Mouse (Mus musculus): ENCODE measurements around the gene Pxmp4. TPM values are rescaled to one million over a fixed set of nuclear protein-coding genes. Genes with fewer than 3 reads are reported as not detected.
A peak's percentile ranks its signal among the peaks of the same experiment; 100 is the strongest.

Gene Pxmp4
- total RNA-seq, 4 experiments from 2014 or later, result 25.0 to 31.0 (median 27.2) TPM

- peak; percentile 85 for DNase-seq (ENCODE audit: low spot score)
Measured at GRCm38 (mm10) chr2:154613118-154614115, 9.9 kb upstream of the Pxmp4 start, which contains the start of the genes Zfp341 and 4930519P11Rik. Gene Zfp341, plus strand, starts transcription at chr2:154613297. Gene 4930519P11Rik, minus strand, starts transcription at chr2:154613437.

DNA sequence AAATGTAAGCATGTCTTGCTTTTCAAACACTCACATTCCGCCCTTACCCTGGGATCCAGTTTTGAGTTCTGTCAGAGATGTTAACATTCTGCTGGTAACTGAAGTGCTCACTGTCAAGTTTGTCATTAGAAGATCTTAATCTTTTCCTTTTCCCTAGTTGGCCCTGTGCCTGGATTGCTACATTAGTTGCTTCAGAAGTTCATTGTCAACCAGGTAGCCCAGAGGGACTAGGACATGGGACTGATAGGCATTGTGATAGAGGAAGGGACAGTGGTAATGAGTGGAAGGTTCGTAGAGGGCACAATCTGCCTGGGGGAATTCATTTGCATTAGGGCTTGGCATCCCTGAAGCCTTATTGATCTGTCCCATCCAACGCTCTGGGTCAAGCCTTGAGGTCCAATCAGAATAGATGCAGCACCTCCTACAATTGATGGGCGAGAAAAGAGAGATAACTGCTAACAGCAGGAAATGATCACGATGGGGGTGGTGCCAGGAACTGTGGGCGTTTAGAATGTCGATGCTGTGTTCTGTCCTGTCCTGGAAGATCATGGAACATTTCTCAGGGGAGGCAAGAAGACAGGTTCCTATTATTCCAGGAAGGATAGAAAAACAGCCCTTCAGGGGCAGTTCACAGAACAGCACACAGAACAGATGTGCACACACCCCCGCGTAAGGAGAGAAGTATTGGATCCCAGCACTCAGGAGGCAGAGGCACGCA lies 5.7 kb upstream of the Pxmp4 start:
- DNase-seq (ENCODE audit: low spot score), result no peak

DNA sequence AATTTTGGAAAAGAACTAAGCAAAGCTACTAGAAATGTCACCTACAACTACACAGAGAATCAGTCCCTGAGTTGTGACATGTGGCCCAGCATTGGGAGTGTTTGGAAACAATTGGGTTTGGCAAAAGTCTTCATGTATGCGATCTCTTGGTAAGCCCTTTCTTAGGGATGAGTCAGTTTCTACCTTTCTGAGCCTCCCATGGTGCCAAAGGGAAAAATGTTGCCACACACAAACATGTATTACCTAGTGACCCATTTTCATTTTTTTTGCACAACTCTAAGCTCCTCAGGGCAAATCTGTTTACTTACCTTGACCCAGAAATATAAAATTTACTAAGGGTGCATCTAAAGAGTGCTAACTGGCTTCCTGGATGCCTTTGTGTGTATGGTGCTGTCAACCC lies 3.5 kb upstream of the Pxmp4 start:
- DNase-seq (ENCODE audit: low spot score), result no peak

GRCm38 (mm10) chr2:154604156-154604555 lies 648 bp upstream of the Pxmp4 start:
- no peak for DNase-seq (ENCODE audit: low spot score)

GRCm38 (mm10) chr2:154603007-154603637 lies 386 bp downstream of the Pxmp4 start:
- DNase-seq (ENCODE audit: low spot score), result no peak

DNA sequence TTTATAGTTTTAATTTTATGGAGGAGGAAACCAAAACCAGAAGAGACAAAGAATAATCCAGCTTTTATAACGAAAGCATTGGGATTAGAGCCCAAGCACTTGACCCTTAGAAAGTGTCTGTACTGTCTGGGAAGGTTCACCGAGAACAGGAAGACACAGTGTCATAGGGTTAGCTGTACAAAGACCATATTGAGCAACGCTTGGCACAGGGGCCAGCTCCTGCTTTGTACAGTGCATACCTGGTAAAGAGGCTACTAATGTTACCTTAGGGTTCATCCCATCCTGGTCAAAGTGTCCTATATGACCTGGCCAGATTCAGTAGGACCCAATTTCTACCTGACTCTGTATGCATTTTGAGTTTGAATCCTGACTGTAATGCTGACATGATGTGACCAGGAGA lies 2.2 kb downstream of the Pxmp4 start:
- DNase-seq (ENCODE audit: low spot score), result no peak

DNA sequence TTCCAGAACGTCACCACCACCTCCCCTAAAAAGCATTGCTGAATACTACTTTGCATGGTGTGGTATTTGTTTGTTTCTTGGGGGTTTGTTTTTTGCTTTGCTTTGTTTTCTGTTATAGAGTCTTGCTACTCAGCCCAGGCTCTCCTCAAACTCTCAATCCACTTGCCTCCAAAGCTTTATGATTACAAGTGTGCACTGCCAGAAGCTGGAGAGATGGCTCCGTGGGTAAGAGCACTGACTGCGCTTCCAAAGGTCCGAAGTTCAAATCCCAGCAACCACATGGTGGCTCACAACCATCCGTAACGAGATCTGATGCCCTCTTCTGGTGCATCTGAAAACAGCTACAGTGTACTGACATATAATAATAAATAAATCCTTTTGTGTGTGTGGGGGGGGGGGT lies 2.9 kb downstream of the Pxmp4 start:
- DNase-seq (ENCODE audit: low spot score), result no peak

GRCm38 (mm10) chr2:154597399-154597798 lies 6.1 kb downstream of the Pxmp4 start:
- no peak for DNase-seq (ENCODE audit: low spot score)

GRCm38 (mm10) chr2:154595775-154596174 lies 7.7 kb downstream of the Pxmp4 start:
- no peak for DNase-seq (ENCODE audit: low spot score)

DNA sequence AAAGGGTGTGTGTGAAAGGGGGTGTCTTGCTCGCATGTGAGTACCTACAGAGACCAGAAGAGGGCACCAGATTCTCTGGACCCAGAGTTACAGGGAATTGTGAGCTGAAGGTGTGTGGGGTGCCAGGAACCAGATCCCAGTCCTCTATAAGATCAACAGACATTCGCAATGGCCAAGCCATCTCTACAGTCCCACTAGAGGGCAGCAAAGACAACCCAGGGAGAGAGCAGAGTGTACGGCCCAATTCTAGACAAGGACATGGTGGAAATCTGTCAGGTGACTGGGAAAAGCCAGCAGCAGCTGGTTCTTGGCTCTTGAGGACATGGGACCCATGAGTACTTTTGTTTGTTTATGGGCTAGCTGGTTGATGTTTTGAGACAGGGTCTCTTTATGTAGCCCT lies 10.5 kb downstream of the Pxmp4 start:
- DNase-seq (ENCODE audit: low spot score), result peak; percentile 37

GRCm38 (mm10) chr2:154591239-154591638 lies 12.3 kb downstream of the Pxmp4 start:
- DNase-seq (ENCODE audit: low spot score), result no peak

DNA sequence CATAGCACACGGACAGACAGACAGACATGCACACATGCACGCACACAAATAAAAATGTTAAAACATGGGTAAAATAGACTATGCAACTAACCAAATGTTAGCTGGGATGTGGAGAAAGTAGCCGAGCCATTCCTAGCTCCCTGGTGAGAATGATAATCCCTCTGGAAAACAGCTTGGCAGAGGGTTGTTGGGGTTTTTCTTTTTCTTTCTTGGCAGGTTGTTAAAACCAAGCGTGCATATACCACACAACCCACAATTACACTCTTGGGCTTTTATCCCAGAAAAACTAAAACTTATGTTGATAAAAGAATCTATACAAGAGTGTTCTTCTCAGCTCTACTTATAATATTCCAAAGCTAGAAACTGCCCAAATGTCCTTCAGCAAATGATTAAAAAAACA lies 14.5 kb downstream of the Pxmp4 start:
- DNase-seq (ENCODE audit: low spot score), result no peak

- DNase-seq (ENCODE audit: low spot score), result no peak
Measured at GRCm38 (mm10) chr2:154586405-154586804, 17.1 kb downstream of the Pxmp4 start.

GRCm38 (mm10) chr2:154584931-154585601 lies 18.4 kb downstream of the Pxmp4 start:
- no peak for DNase-seq (ENCODE audit: low spot score)

GRCm38 (mm10) chr2:154583906-154584872 lies 19.3 kb downstream of the Pxmp4 start:
- no peak for DNase-seq (ENCODE audit: low spot score)

DNA sequence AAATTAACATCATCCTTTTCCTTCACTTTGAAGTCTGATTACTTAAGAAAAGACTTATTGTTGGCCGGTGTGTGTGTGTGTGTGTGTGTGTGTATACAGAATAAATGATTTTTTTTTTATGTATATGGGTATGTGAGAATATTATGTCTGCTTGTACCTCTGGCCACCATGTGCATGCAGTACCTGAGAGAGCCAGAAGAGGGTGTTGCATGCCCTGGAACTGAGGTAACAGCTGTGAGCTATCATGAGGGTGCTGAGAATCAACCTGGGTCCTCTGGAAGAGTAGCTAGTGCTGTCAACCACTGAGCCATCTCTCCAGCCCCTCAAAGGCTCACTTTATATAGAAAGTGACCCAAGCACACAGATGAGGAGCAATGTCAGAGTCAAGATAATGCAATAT lies 22.1 kb downstream of the Pxmp4 start:
- no peak for DNase-seq (ENCODE audit: low spot score)

DNA sequence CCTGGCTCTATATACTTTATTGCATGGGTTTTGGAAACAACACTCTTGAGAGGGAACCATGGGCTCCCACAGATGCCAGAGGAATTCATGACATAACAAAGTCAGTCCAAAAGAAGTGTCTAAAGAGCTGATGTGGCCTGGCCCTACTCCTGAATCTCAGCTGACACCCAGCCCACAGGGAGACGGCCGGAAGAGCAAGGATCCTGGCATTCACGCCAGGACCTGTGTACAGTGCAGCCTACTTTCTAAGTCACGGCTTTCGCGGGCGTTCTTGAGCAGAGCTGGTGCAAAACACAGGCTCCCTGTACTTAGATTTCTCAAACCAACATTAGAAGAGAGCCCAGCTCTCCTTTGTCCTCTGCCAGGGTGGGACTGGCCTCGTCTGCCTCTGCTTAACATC lies 22.9 kb downstream of the Pxmp4 start:
- no peak for DNase-seq (ENCODE audit: low spot score)

- DNase-seq (ENCODE audit: low spot score), result no peak
Measured at GRCm38 (mm10) chr2:154577744-154578067, 25.8 kb downstream of the Pxmp4 start.

DNA sequence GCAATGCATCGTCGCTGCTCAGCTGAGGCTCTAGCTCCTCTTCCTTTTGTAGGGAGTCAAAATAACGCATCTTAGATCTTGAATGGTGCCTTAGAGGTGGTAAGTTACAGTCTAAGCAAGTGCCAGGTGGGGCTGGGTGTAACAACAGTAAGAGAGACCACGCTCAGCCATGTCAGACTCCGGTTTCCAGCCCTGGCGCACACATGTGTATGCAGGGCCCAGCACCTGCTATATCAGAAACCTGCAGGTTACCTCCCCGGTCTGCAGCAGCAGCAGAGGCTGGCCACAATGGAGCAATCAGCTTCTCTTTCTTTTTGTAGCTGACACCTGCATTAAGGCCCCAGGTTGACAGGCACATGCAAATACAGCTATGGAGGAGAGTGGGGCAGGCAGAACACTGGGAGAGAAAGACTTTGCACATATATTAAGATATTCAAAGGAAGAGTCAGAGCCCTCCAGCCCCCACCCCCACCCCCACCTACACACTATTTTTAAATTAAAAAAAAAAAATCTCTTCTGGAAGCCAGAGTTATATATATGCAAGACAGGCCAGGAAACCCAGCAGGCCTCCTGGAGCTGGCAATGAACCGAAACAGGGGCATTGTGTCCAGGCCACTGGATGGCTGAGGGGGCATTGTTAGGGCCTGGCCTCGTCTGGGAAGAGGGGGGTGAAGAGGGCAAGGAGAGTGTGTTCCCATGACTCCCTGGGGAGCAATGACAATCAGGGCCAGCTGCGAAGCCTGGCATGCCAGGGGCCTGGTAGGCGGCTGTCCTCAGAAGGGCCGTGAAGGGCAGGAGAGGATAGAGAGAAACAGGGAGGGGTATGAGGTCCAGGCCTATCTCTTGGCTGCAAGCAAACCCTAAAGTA lies 26.4 kb downstream of the Pxmp4 start:
- DNase-seq (ENCODE audit: low spot score), result no peak

Data from heart, adult 8-10 months (tissue).